Mouse (Mus musculus) olfactory bulb, adult 2 months (tissue): Measurements from ENCODE around the gene Nos1ap.

ENCODE experiments used
- CTCF ChIP-seq: fragments of 200-500 bp; IDR thresholded peaks from 2 replicates; pipeline ENCODE4 v1.5.1; 2012; ENCODE audit warnings: low read depth, mild to moderate bottlenecking, low read length, moderate library complexity; ENCODE audit not compliant: insufficient read depth
- POLR2A ChIP-seq: fragments of 200-500 bp; IDR thresholded peaks from 2 replicates; pipeline ENCODE4 v1.6.1; 2012; ENCODE audit warnings: mild to moderate bottlenecking, low read depth, low read length, moderate library complexity; ENCODE audit not compliant: insufficient read depth

DNA sequence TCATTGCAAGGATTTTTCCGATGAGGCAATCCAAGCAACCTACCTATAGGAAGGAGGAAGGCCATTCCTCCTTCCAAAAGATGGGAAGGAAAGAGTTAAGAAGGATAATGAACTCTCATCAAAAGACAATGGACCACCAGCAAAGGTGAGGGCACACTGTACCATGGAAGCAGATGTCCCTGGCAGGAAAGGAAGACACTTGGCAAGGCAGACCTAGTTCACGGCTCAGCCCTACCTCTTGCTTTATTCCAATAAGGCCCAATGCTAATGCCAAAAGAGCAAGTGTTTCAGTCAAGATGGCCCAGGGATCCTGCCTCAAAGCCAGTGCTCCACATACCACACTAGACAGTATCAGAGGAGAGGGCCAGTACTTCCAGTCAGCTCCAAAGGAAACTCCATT, 58.4 kb downstream of the Nos1ap start:
- TF ChIP-seq CTCF (no peak), POLR2A (no peak)
